Mouse (Mus musculus) stomach, postnatal 0 days (tissue): ENCODE measurements at regions not wholly inside any gene's neighbourhood (a gene's known extent, or its start where the extent isn't known, plus 50 kb on each side); places are given as distances from the start of the nearest gene placed in this dataset.

ENCODE experiments used
- ATAC-seq: fragments of 200-750 bp; cut with Nextera tagmentation; 2 replicates; pipeline ENCODE4 v1.8.0; 2017; ENCODE audit not compliant: low FRiP score, low TSS enrichment
- DNase-seq: peaks from one replicate; pipeline ENCODE4 v3.0.0-alpha.2; 2016; ENCODE audit warnings: low spot score
- H3K27ac ChIP-seq: fragments of 300-500 bp; sonication (generic); replicated peaks from 2 replicates; pipeline ENCODE4 v1.5.1; 2014; ENCODE audit warnings: mild to moderate bottlenecking, control low read depth
- H3K27me3 ChIP-seq: fragments of 300-500 bp; sonication (generic); 2 replicates; pipeline ENCODE4 v1.6.1; 2014; ENCODE audit warnings: low read length; ENCODE audit not compliant: control insufficient read depth, insufficient read depth
- H3K36me3 ChIP-seq: fragments of 300-500 bp; sonication (generic); 2 replicates; pipeline ENCODE4 v1.6.1; 2014; ENCODE audit warnings: low read length, mixed read lengths; ENCODE audit not compliant: control insufficient read depth, insufficient read depth
- H3K4me1 ChIP-seq: fragments of 300-500 bp; sonication (generic); replicated peaks from 2 replicates; pipeline ENCODE4 v1.6.1; 2014; ENCODE audit warnings: antibody characterized with exemption; ENCODE audit not compliant: control insufficient read depth, insufficient read depth
- H3K4me2 ChIP-seq: fragments of 300-500 bp; sonication (generic); replicated peaks from 2 replicates; pipeline ENCODE4 v1.6.1; 2014; ENCODE audit warnings: low read depth, mild to moderate bottlenecking, control low read depth, moderate library complexity
- H3K4me3 ChIP-seq: fragments of 300-500 bp; sonication (generic); 2 replicates; pipeline ENCODE4 v1.5.1; 2014; ENCODE audit warnings: low read depth, low read length, control low read depth
- H3K9ac ChIP-seq: fragments of 300-500 bp; sonication (generic); 2 replicates; pipeline ENCODE4 v1.6.1; 2014; ENCODE audit warnings: mild to moderate bottlenecking, low read length, control low read depth, mixed read lengths
- H3K9me3 ChIP-seq: fragments of 300-500 bp; sonication (generic); 2 replicates; pipeline ENCODE4 v1.6.1; 2016; ENCODE audit warnings: low read length; ENCODE audit not compliant: control insufficient read depth
- CTCF ChIP-seq: IDR thresholded peaks from 2 replicates; pipeline ENCODE4 v1.5.1; 2016; ENCODE audit warnings: antibody characterized with exemption, low read depth, mild to moderate bottlenecking, moderate library complexity
- EP300 ChIP-seq: optimal IDR thresholded peaks from 2 replicates; pipeline ENCODE3; 2016; ENCODE audit warnings: antibody characterized with exemption
- WGBS: fragments of 180-500 bp; shearing (Covaris S2); extraction: QIAGEN DNeasy Blood & Tissue Kit; methylation state at CpG from one replicate; pipeline ENCODE4 v1.1.7; 2014; 5-methylcytosine and 5-hydroxymethylcytosine counted together

DNA sequence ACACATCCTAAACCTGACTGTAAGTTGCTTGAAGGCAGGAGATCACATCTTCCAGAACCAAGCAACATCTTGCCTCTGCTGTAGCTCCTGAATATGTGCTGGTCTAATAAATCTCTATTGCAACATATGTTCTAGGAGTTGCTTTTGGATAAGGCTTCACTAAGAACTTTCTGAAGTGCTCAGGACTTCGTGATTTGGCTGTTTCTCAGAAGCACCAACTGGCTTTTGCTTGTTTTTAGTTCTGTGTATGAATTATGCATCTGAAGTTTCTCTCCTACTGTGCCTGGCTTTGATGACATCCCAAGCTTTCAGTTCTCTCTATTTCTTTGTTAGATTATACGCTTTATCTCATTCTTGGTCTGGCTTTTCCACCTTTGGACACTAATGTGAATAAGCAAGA is 122.2 kb upstream of the Dkk2 start:
- Histone ChIP-seq H3K9ac (no peak overlapping the region), H3K27me3 (no peaks in the 10 kb centered on the region), H3K4me1 (no peaks in the 10 kb centered on the region), H3K9me3 (no peaks in the 10 kb centered on the region), H3K4me2 (no peak overlapping the region), H3K27ac (no peak overlapping the region), H3K36me3 (no peaks in the 10 kb centered on the region), H3K4me3 (no peak overlapping the region)
- WGBS: 71% methylated on average over 2 of the region's 2 CpGs
- no peak for DNase-seq
- ATAC-seq: no peak
- TF ChIP-seq EP300 (no peak), CTCF (no peak)

GRCm38 (mm10) chr3:131964952-131965351 is 120.1 kb upstream of the Dkk2 start:
- Histone ChIP-seq H3K9ac (no peak overlapping the region), H3K36me3 (no peaks in the 10 kb centered on the region), H3K4me2 (no peak overlapping the region), H3K4me3 (no peak overlapping the region), H3K27ac (no peak overlapping the region), H3K27me3 (no peaks in the 10 kb centered on the region), H3K9me3 (no peaks in the 10 kb centered on the region), H3K4me1 (no peaks in the 10 kb centered on the region)
- WGBS: 91% methylated on average over 9 of the region's 9 CpGs
- ATAC-seq: no peak
- no peak for DNase-seq
- TF ChIP-seq CTCF (no peak), EP300 (no peak)

- Histone ChIP-seq H3K36me3 (no peaks in the 10 kb centered on the region), H3K9ac (no peak overlapping the region), H3K9me3 (no peaks in the 10 kb centered on the region), H3K27ac (no peak overlapping the region), H3K4me1 (no peaks in the 10 kb centered on the region), H3K4me3 (no peak overlapping the region), H3K27me3 (no peaks in the 10 kb centered on the region), H3K4me2 (no peak overlapping the region)
- DNase-seq (no peak), ATAC-seq (no peak)
- TF ChIP-seq EP300: no peak
- TF ChIP-seq CTCF: no peak
- WGBS: 78% methylated on average over 9 of the region's 9 CpGs
Observed at GRCm38 (mm10) chr3:131965456-131966160, 119.5 kb upstream of the Dkk2 start.

GRCm38 (mm10) chr3:131967288-131967687 is 117.8 kb upstream of the Dkk2 start:
- H3K4me3 ChIP-seq: no peak overlapping the region
- no peaks in the 10 kb centered on the region for H3K9me3 ChIP-seq
- H3K27me3 ChIP-seq: no peaks in the 10 kb centered on the region
- no peak overlapping the region for H3K27ac ChIP-seq
- no peak for ATAC-seq
- 63% methylated on average over 11 of the region's 11 CpGs for WGBS
- no peak overlapping the region for H3K9ac ChIP-seq
- H3K4me2 ChIP-seq: no peak overlapping the region
- no peaks in the 10 kb centered on the region for H3K4me1 ChIP-seq
- TF ChIP-seq CTCF (no peak), EP300 (no peak)
- H3K36me3 ChIP-seq: no peaks in the 10 kb centered on the region
- no peak for DNase-seq

DNA sequence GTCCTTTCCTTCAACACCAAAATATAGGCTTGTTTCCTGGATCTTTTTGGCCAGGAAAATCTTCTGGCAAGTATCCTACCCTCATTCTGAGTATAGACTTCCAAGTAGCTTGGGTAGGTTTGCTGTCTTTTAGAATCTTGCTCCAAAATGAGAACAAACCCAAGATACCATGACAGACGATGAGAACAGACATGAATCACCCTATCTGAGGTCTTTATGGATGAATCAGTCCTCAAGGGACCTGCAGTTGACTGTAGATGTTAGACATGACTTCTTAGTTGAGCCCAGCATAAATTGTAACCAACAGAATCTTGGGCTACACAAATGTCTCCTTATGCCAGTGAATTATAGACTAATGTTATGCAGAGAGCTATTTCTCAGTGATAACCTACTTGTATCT is 114.3 kb upstream of the Dkk2 start:
- no peaks in the 10 kb centered on the region for H3K27me3 ChIP-seq
- no peak overlapping the region for H3K4me2 ChIP-seq
- no peak overlapping the region for H3K4me3 ChIP-seq
- TF ChIP-seq EP300: no peak
- H3K9ac ChIP-seq: no peak overlapping the region
- 76% methylated on average over 1 of the region's 1 CpGs for WGBS
- no peaks in the 10 kb centered on the region for H3K36me3 ChIP-seq
- DNase-seq: no peak
- ATAC-seq: no peak
- H3K9me3 ChIP-seq: no peaks in the 10 kb centered on the region
- H3K27ac ChIP-seq: no peak overlapping the region
- H3K4me1 ChIP-seq: no peaks in the 10 kb centered on the region

GRCm38 (mm10) chr3:131975940-131976628 is 109.0 kb upstream of the Dkk2 start:
- no peak overlapping the region for H3K4me3 ChIP-seq
- H3K9me3 ChIP-seq: no peaks in the 10 kb centered on the region
- no peak overlapping the region for H3K27ac ChIP-seq
- ATAC-seq (peak; percentile 77; the same call in 1 of the 2 replicates), DNase-seq (peak; percentile 34)
- H3K4me2 ChIP-seq: no peak overlapping the region
- 39% methylated on average over 7 of the region's 7 CpGs for WGBS
- H3K36me3 ChIP-seq: no peaks in the 10 kb centered on the region
- TF ChIP-seq CTCF (peak; percentile 94), EP300 (no peak)
- no peaks in the 10 kb centered on the region for H3K27me3 ChIP-seq
- no peaks in the 10 kb centered on the region for H3K4me1 ChIP-seq
- H3K9ac ChIP-seq: no peak overlapping the region
